Mouse (Mus musculus) bone marrow macrophage, adult 2 months (primary cell): ENCODE measurements at regions not wholly inside any gene's neighbourhood (a gene's known extent, or its start where the extent isn't known, plus 50 kb on each side); places are given as distances from the start of the nearest gene placed in this dataset.

ENCODE experiments used
- H3K27ac ChIP-seq: 2 replicates; pipeline ENCODE4 v1.5.1; 2012; ENCODE audit warnings: low read depth, low read length; ENCODE audit not compliant: insufficient read depth
- H3K4me1 ChIP-seq: 2 replicates; pipeline ENCODE4 v1.6.1; 2012; ENCODE audit warnings: low read length; ENCODE audit not compliant: control insufficient read depth, insufficient read depth
- H3K4me3 ChIP-seq: 2 replicates; pipeline ENCODE4 v1.5.1; 2012; ENCODE audit warnings: mild to moderate bottlenecking, low read length, moderate library complexity; ENCODE audit not compliant: insufficient read depth
- CTCF ChIP-seq: IDR thresholded peaks from 2 replicates; pipeline ENCODE4 v1.5.1; 2012; ENCODE audit warnings: low read depth, mild to moderate bottlenecking, low read length, moderate library complexity
- POLR2A ChIP-seq: IDR thresholded peaks from 2 replicates; pipeline ENCODE4 v1.6.1; 2012; ENCODE audit warnings: mild to moderate bottlenecking, low read depth, low read length, borderline replicate concordance

GRCm38 (mm10) chr16:95864106-95864505, 126.7 kb downstream of the Psmg1 start:
- Histone ChIP-seq H3K27ac (no peak overlapping the region), H3K4me3 (no peak overlapping the region), H3K4me1 (peaks cover 25% of the 10 kb centered on the region)
- TF ChIP-seq POLR2A (no peak), CTCF (no peak)

- TF ChIP-seq CTCF (no peak), POLR2A (no peak)
- Histone ChIP-seq H3K4me1 (peaks cover 25% of the 10 kb centered on the region), H3K27ac (no peak overlapping the region), H3K4me3 (no peak overlapping the region)
Measured at GRCm38 (mm10) chr16:95863565-95863964, 127.2 kb downstream of the Psmg1 start.

- Histone ChIP-seq H3K27ac (no peak overlapping the region), H3K4me1 (peaks cover 25% of the 10 kb centered on the region), H3K4me3 (no peak overlapping the region)
- TF ChIP-seq POLR2A (no peak), CTCF (no peak)
Measured at GRCm38 (mm10) chr16:95862621-95863020, 128.1 kb downstream of the Psmg1 start.

- Histone ChIP-seq H3K4me3 (no peak overlapping the region), H3K4me1 (peaks cover 25% of the 10 kb centered on the region), H3K27ac (no peak overlapping the region)
- TF ChIP-seq CTCF (no peak), POLR2A (no peak)
Measured at GRCm38 (mm10) chr16:95861231-95861690, 129.5 kb downstream of the Psmg1 start.

DNA sequence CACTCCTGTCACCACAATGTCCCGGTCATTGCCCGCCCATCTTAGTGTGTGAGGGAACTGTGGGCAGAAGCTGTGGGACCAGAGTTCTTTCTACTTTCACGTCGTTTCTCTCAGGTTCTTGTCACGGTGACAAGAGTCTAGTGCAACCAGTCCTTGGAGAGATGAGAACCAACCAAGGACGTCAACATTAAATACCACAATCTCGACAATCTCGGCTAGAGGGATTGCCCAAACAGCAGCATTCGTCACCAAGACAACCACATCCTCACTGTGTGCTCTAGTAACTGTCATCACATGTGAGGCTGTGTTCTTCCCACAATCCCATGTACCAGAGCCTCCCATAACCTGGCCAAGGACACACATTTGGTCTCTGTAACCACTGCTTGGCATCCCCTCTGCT, 129.9 kb downstream of the Psmg1 start:
- no peak overlapping the region for H3K4me3 ChIP-seq
- H3K4me1 ChIP-seq: peaks cover 25% of the 10 kb centered on the region

GRCm38 (mm10) chr16:95860111-95860510, 130.6 kb downstream of the Psmg1 start:
- H3K4me3 ChIP-seq: no peak overlapping the region
- TF ChIP-seq CTCF (no peak), POLR2A (no peak)
- peaks cover 23% of the 10 kb centered on the region for H3K4me1 ChIP-seq
- no peak overlapping the region for H3K27ac ChIP-seq

More for the DNA sequence above, 129.9 kb downstream of the Psmg1 start:
- TF ChIP-seq POLR2A: no peak
- no peak for TF ChIP-seq CTCF
- H3K27ac ChIP-seq: no peak overlapping the region

GRCm38 (mm10) chr16:95857403-95857802, 133.4 kb downstream of the Psmg1 start:
- H3K4me3 ChIP-seq: no peak overlapping the region
- H3K27ac ChIP-seq: no peak overlapping the region
- no peak for TF ChIP-seq CTCF
- TF ChIP-seq POLR2A: no peak
- H3K4me1 ChIP-seq: peaks cover 5% of the 10 kb centered on the region

GRCm38 (mm10) chr16:95855230-95855629, 135.5 kb downstream of the Psmg1 start:
- H3K27ac ChIP-seq: no peak overlapping the region
- no peaks in the 10 kb centered on the region; the same call in 1 of the 2 replicates for H3K4me1 ChIP-seq
- no peak overlapping the region for H3K4me3 ChIP-seq
- TF ChIP-seq POLR2A (no peak), CTCF (no peak)

- TF ChIP-seq POLR2A (no peak), CTCF (no peak)
- Histone ChIP-seq H3K4me3 (no peak overlapping the region), H3K4me1 (peaks cover 7% of the 10 kb centered on the region), H3K27ac (no peak overlapping the region)
Measured at GRCm38 (mm10) chr16:95851907-95852306, 138.9 kb downstream of the Psmg1 start.

DNA sequence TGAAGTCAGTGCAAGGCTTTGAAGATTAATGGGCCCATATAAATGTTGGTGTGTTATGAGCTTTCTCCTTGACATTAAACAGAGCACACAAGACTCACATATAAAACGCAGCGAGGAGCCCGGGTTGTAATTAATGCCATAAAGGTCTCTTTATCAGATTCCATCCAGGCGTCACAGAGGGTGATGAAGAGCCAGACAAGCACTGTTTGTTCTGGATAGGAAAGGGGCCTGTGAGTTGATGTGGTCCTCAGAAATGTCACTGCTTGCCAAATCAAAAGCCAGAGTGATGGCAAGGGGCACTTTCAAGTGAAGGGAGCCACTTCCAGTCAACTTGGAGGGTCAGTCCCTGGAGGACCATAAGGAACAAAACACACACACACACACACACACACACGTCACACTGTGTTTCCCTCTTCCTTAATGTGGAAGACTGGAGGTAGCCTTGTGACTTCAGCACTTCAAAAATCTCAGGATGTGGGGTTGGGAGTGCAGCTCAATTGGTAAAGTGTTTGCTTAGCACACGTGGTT, 142.1 kb downstream of the Psmg1 start:
- Histone ChIP-seq H3K4me1 (peaks cover 7% of the 10 kb centered on the region), H3K4me3 (no peak overlapping the region), H3K27ac (no peak overlapping the region)
- TF ChIP-seq CTCF (no peak), POLR2A (no peak)

DNA sequence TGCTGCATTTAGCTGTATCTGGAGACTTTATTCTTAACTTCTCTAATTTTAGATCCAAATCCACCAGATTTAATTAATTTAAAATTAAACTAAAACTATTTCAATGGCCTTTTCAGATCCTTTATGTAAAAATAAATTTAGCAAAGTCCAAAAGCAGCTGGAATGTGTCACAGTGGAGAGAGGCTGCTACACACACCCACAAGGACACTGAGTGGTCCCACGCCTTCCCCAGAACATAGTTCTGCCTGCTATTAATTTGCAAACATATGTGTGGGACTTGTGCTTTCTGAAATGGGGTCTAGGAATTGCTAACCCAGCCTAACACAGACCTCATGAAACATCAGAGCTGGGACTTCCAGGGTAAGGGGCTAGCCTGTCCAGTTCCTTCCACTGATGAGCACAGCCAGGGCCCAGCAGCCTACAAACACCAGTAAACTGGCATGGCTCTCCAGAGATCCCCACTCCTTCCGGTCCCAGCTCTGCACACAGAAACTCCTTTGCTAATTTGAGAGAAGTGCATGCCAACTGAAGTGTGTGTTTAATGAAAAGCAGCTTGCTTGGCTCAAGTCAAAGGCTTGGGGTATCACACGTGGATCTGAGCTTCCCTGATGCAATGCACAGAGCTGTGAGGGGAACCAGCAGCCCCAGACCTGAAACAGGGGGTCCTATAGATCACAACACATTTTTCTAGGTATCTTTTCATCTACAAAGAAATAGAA, 142.8 kb downstream of the Psmg1 start:
- H3K4me3 ChIP-seq: no peak overlapping the region
- no peak overlapping the region for H3K27ac ChIP-seq
- TF ChIP-seq CTCF: no peak
- no peak for TF ChIP-seq POLR2A
- H3K4me1 ChIP-seq: peaks cover 8% of the 10 kb centered on the region
